Mouse (Mus musculus): ENCODE measurements at regions not wholly inside any gene's neighbourhood (a gene's known extent, or its start where the extent isn't known, plus 50 kb on each side); places are given as distances from the start of the nearest gene placed in this dataset.
"Not testable (repeated sequence)": the region's sequence is repeated elsewhere in the genome, so short reads cannot be mapped to it uniquely, and the experiment has no call there.

DNA sequence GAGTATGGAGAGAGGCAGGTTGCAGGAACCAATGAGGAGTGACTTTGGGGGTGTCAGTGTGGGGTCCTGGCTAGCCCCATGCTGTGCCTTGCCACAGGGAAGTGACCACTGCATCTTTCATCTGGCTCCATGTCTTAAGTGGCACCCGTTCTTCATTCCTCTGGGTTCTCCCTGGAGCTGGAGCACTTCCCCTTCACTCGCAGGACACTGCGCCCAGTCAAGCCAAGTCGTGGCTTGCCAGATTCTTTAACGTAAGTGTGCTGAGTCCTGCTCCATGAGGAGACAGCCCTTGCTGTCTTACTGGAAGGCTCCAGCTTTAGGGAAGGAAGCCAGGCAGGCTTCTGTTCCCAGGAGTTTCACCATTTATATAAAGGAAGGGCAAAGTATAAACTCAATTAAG is 279.1 kb upstream of the Cdh4 start:
- Histone ChIP-seq H3K9ac (ENCODE audit: low read depth, low read length) (no peak overlapping the region), H3K4me1 (ENCODE audit: control insufficient read depth, insufficient read depth, low read length) (no peaks in the 10 kb centered on the region), H3K27ac (replicated peaks; ENCODE audit: insufficient read depth, low read depth, low read length) (no peak overlapping the region), H3K36me3 (ENCODE audit: control insufficient read depth, insufficient read depth, low read length) (no peaks in the 10 kb centered on the region), H3K27me3 (ENCODE audit: control insufficient read depth, insufficient read depth, low read length) (no peaks in the 10 kb centered on the region), H3K4me3 (ENCODE audit: insufficient read depth, low read depth, low read length) (no peak overlapping the region), H3K79me2 (ENCODE audit: control insufficient read depth, insufficient read depth, low read length) (no peaks in the 10 kb centered on the region)
- TF ChIP-seq POLR2A (IDR thresholded peaks at IDR 0.05; ENCODE audit: extremely low read depth, insufficient read depth, low read length) (no peak), CTCF (IDR thresholded peaks at IDR 0.05; ENCODE audit: low read depth, low read length) (no peak)
- DNase-seq (ENCODE audit: extremely low read depth, low read depth, low spot score) = no peak
- 88% methylated on average over 5 of the region's 5 CpGs for WGBS

DNA sequence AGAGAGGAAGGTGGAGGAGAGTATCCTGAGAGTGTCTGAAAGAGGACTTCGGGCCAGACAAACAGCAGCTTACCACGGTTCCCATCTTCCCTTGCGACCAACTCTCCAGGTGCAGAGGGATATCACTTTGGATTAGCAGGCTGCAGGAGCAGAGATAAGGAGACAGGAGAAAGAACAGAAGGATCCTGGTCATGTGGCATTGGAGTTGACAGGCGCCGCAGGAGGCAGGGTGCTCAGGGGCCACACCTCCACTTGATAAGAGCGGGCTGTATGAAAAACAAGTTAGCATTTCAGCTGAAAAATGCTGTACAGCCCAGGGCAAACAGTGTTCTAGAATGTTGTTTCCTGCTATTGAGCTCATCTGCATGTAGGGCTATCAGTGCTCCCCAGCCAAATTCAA is 272.1 kb upstream of the Cdh4 start:
- Histone ChIP-seq H3K27me3 (ENCODE audit: control insufficient read depth, insufficient read depth, low read length) (no peaks in the 10 kb centered on the region), H3K27ac (replicated peaks; ENCODE audit: insufficient read depth, low read depth, low read length) (peak overlapping the region; percentile 78), H3K9ac (ENCODE audit: low read depth, low read length) (no peak overlapping the region), H3K4me3 (ENCODE audit: insufficient read depth, low read depth, low read length) (no peak overlapping the region), H3K36me3 (ENCODE audit: control insufficient read depth, insufficient read depth, low read length) (no peaks in the 10 kb centered on the region), H3K79me2 (ENCODE audit: control insufficient read depth, insufficient read depth, low read length) (no peaks in the 10 kb centered on the region), H3K4me1 (ENCODE audit: control insufficient read depth, insufficient read depth, low read length) (peaks cover 4% of the 10 kb centered on the region; the same call in 1 of the 2 replicates)
- no peak for TF ChIP-seq CTCF (IDR thresholded peaks at IDR 0.05; ENCODE audit: low read depth, low read length)
- no peak for TF ChIP-seq POLR2A (IDR thresholded peaks at IDR 0.05; ENCODE audit: extremely low read depth, insufficient read depth, low read length)
- 17% methylated on average over 6 of the region's 6 CpGs for WGBS
- DNase-seq (ENCODE audit: extremely low read depth, low read depth, low spot score) = peak; percentile 85

DNA sequence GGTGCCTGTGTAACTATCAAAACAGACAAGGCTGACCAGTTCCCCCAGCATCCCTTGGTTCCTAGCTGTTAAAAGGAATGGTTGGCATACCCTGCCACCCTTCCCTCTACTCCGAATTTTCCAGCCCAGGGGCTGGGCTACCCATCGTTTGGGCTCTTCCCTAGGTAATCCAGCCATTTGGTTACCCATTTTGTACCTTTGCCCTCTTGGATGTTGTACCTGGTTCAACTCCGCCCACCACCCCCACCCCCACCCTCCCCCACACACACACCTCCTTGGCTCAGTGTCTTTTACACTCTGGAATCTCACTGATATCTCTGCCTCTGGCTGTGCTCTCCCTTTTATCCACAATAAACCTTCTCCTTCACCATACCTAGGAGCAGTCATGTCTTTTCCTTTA is 271.6 kb upstream of the Cdh4 start:
- no peak overlapping the region for H3K9ac ChIP-seq (ENCODE audit: low read depth, low read length)
- H3K79me2 ChIP-seq (ENCODE audit: control insufficient read depth, insufficient read depth, low read length) = no peaks in the 10 kb centered on the region
- H3K27ac ChIP-seq (replicated peaks; ENCODE audit: insufficient read depth, low read depth, low read length) = peak overlapping the region; percentile 78
- H3K36me3 ChIP-seq (ENCODE audit: control insufficient read depth, insufficient read depth, low read length) = no peaks in the 10 kb centered on the region
- H3K4me1 ChIP-seq (ENCODE audit: control insufficient read depth, insufficient read depth, low read length) = peaks cover 4% of the 10 kb centered on the region; the same call in 1 of the 2 replicates
- TF ChIP-seq POLR2A (IDR thresholded peaks at IDR 0.05; ENCODE audit: extremely low read depth, insufficient read depth, low read length) = no peak
- no peak for TF ChIP-seq CTCF (IDR thresholded peaks at IDR 0.05; ENCODE audit: low read depth, low read length)
- WGBS = 6% methylated on average over 3 of the region's 3 CpGs
- no peaks in the 10 kb centered on the region for H3K27me3 ChIP-seq (ENCODE audit: control insufficient read depth, insufficient read depth, low read length)
- DNase-seq (ENCODE audit: extremely low read depth, low read depth, low spot score) = peak; percentile 77
- H3K4me3 ChIP-seq (ENCODE audit: insufficient read depth, low read depth, low read length) = no peak overlapping the region

DNA sequence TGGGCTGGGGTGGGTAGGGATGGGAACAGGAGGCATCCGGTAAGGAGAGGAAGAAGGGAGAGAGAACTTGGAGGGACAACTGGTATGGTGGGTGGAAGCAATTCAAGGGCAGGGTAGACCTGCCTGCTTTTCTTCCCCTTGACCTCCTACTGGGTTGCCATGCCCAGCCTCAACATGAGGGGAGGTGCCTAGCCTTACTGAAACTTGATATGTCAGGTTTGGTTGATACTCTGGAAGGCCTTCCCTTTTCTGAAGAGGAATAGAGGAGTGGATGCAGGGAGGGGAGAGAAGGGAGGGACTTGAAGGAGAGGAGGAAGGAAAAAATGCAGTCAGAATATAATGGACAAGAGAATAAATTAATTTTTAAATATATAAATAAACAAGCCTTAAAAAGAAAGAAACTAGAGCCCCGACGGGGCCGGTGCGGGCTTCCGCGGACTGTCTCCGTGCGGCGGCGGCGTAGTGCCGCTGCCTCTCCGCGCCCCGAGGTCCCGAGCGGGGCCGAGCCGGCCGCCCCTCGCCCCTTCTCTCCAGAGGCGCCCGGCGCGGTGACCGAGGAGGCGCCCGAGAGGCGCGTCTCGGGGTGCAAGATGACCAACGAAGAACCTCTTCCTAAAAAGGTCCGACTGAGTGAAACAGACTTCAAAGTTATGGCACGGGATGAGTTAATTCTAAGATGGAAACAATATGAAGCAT is 265.2 kb upstream of the Cdh4 start:
- H3K79me2 ChIP-seq (ENCODE audit: control insufficient read depth, insufficient read depth, low read length); H3K36me3 ChIP-seq (ENCODE audit: control insufficient read depth, insufficient read depth, low read length); H3K27ac ChIP-seq (replicated peaks; ENCODE audit: insufficient read depth, low read depth, low read length); H3K4me1 ChIP-seq (ENCODE audit: control insufficient read depth, insufficient read depth, low read length); H3K27me3 ChIP-seq (ENCODE audit: control insufficient read depth, insufficient read depth, low read length); H3K9ac ChIP-seq (ENCODE audit: low read depth, low read length); DNase-seq (ENCODE audit: extremely low read depth, low read depth, low spot score); H3K4me3 ChIP-seq (ENCODE audit: insufficient read depth, low read depth, low read length): not testable (repeated sequence)
- 12% methylated on average over 35 of the region's 35 CpGs for WGBS

DNA sequence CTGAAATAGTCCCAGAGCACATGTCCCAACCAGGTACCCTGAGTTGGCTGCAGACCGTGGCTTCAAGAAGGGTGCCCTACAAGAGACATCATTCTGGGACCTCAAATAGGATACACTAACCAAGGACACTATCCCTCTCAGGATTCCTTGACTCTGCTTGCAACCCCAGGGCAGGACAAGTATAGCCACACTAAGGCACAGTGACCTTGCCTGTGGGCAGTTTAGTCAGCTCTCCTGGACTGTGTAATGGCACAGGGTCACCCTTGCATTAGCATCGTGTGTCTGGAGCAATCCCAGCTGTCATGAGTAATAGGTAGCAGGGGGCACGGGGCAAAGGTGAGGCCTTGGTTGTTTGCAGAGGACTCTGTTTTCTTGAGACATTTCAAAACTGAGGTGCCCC is 260.9 kb upstream of the Cdh4 start:
- DNase-seq (ENCODE audit: extremely low read depth, low read depth, low spot score) = no peak
- Histone ChIP-seq H3K4me3 (ENCODE audit: insufficient read depth, low read depth, low read length) (no peak overlapping the region), H3K27me3 (ENCODE audit: control insufficient read depth, insufficient read depth, low read length) (no peaks in the 10 kb centered on the region), H3K4me1 (ENCODE audit: control insufficient read depth, insufficient read depth, low read length) (no peaks in the 10 kb centered on the region), H3K79me2 (ENCODE audit: control insufficient read depth, insufficient read depth, low read length) (no peaks in the 10 kb centered on the region), H3K27ac (replicated peaks; ENCODE audit: insufficient read depth, low read depth, low read length) (no peak overlapping the region), H3K9ac (ENCODE audit: low read depth, low read length) (no peak overlapping the region), H3K36me3 (ENCODE audit: control insufficient read depth, insufficient read depth, low read length) (no peaks in the 10 kb centered on the region)
- TF ChIP-seq CTCF (IDR thresholded peaks at IDR 0.05; ENCODE audit: low read depth, low read length) = no peak
- TF ChIP-seq POLR2A (IDR thresholded peaks at IDR 0.05; ENCODE audit: extremely low read depth, insufficient read depth, low read length) = no peak
- 74% methylated on average over 3 of the region's 3 CpGs for WGBS

DNA sequence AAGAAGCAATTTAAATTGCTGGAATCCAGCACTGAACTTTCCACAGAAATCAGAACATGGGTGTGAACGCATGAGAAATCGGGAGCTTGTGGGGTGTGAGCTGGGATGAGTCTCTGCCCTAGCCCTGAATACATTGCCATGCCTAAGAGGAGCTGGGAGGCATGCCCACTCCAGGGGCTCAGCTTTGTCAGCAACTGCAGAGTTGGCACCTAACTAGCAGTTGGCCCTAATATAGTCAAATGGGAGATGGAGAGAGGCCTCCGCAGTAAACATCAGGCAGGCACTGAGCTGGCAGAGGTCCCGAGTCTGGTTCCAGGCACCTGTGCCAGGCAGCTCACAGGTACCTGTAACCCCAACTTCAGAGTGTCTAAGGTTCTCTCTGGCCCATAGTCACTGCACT is 260.1 kb upstream of the Cdh4 start:
- Histone ChIP-seq H3K36me3 (ENCODE audit: control insufficient read depth, insufficient read depth, low read length) (no peaks in the 10 kb centered on the region), H3K4me1 (ENCODE audit: control insufficient read depth, insufficient read depth, low read length) (no peaks in the 10 kb centered on the region), H3K27me3 (ENCODE audit: control insufficient read depth, insufficient read depth, low read length) (no peaks in the 10 kb centered on the region), H3K4me3 (ENCODE audit: insufficient read depth, low read depth, low read length) (no peak overlapping the region), H3K9ac (ENCODE audit: low read depth, low read length) (no peak overlapping the region), H3K79me2 (ENCODE audit: control insufficient read depth, insufficient read depth, low read length) (no peaks in the 10 kb centered on the region), H3K27ac (replicated peaks; ENCODE audit: insufficient read depth, low read depth, low read length) (no peak overlapping the region)
- DNase-seq (ENCODE audit: extremely low read depth, low read depth, low spot score) = no peak
- WGBS = 92% methylated on average over 4 of the region's 4 CpGs
- TF ChIP-seq CTCF (IDR thresholded peaks at IDR 0.05; ENCODE audit: low read depth, low read length) = no peak
- no peak for TF ChIP-seq POLR2A (IDR thresholded peaks at IDR 0.05; ENCODE audit: extremely low read depth, insufficient read depth, low read length)

Data from liver, adult 2 months (tissue).